Mouse (Mus musculus): ENCODE data around the gene Otub1. TPM values are rescaled to one million over a fixed set of nuclear protein-coding genes. Genes with fewer than 3 reads are reported as not detected.

Gene Otub1
- polyA plus RNA-seq, 1 experiment from 2014 or later = 157 TPM

GRCm38 (mm10) chr19:7234537-7235221 lies 28.6 kb upstream of the Otub1 start:
- no peaks in the 10 kb centered on the region for H3K9me3 ChIP-seq (replicated peaks; ENCODE audit: control insufficient read depth, low read length)
- WGBS = 55% methylated on average over 8 of the region's 8 CpGs
- peak; percentile 86 for ATAC-seq (ENCODE audit: insufficient read depth, low FRiP score)
- H3K4me3 ChIP-seq (replicated peaks; ENCODE audit: low read length) = no peak overlapping the region
- peaks cover 10% of the 10 kb centered on the region for H3K36me3 ChIP-seq (ENCODE audit: control insufficient read depth, insufficient read depth, low read length)
- no peak overlapping the region for H3K4me2 ChIP-seq (ENCODE audit: low read depth, low read length)
- no peaks in the 10 kb centered on the region for H3K27me3 ChIP-seq (ENCODE audit: control insufficient read depth, insufficient read depth, low read length)
- peaks cover 1% of the 10 kb centered on the region for H3K4me1 ChIP-seq (ENCODE audit: control insufficient read depth, insufficient read depth, low read length)
- H3K9ac ChIP-seq (ENCODE audit: low read length) = no peak overlapping the region
- no peak overlapping the region for H3K27ac ChIP-seq (ENCODE audit: low read length)

- no peak overlapping the region for H3K4me2 ChIP-seq (ENCODE audit: low read depth, low read length)
- H3K9me3 ChIP-seq (replicated peaks; ENCODE audit: control insufficient read depth, low read length) = no peaks in the 10 kb centered on the region
- H3K4me1 ChIP-seq (ENCODE audit: control insufficient read depth, insufficient read depth, low read length) = no peaks in the 10 kb centered on the region
- peak overlapping the region; percentile 85 for H3K27ac ChIP-seq (ENCODE audit: low read length)
- no peak overlapping the region for H3K9ac ChIP-seq (ENCODE audit: low read length)
- no peak overlapping the region for H3K4me3 ChIP-seq (replicated peaks; ENCODE audit: low read length)
- peaks cover 13% of the 10 kb centered on the region for H3K36me3 ChIP-seq (ENCODE audit: control insufficient read depth, insufficient read depth, low read length)
- ATAC-seq (ENCODE audit: insufficient read depth, low FRiP score) = peak; percentile 77; the same call in 1 of the 2 replicates
- WGBS = 65% methylated on average over 6 of the region's 6 CpGs
- H3K27me3 ChIP-seq (ENCODE audit: control insufficient read depth, insufficient read depth, low read length) = no peaks in the 10 kb centered on the region
Observed at GRCm38 (mm10) chr19:7226511-7226914, 20.4 kb upstream of the Otub1 start.

DNA sequence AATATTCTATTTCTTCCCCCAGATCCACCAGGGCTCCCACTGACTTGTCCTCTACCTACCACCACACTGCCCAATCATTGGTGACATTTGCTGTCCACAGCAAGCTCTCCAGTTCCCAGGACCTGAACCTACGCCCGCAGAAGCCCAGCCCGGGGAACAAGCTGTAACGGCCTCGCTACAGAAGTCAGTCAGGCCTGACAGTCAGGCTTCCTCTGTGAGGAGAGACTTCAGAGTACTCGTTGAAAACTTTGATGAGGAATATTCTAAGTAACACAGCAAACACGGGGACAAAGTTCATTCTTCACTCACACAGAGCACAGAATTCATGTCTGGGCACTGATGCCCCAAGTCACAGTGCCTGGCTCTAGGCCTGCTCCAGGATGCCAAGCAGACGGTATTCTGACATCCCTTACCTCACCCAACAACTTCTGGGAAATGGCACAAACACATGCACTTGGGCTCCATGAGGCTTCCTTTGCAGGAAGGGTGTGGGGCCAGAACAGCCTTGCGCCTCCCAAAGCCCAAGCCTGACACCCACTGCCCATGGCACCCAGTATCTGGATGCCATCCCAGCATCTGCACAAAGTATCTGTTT lies 19.1 kb upstream of the Otub1 start:
- H3K27me3 ChIP-seq (ENCODE audit: control insufficient read depth, insufficient read depth, low read length) = no peaks in the 10 kb centered on the region
- ATAC-seq (ENCODE audit: insufficient read depth, low FRiP score) = no peak
- no peak overlapping the region for H3K4me3 ChIP-seq (replicated peaks; ENCODE audit: low read length)
- no peaks in the 10 kb centered on the region for H3K4me1 ChIP-seq (ENCODE audit: control insufficient read depth, insufficient read depth, low read length)
- 83% methylated on average over 9 of the region's 9 CpGs for WGBS
- no peak overlapping the region for H3K27ac ChIP-seq (ENCODE audit: low read length)
- no peaks in the 10 kb centered on the region for H3K9me3 ChIP-seq (replicated peaks; ENCODE audit: control insufficient read depth, low read length)
- no peak overlapping the region for H3K4me2 ChIP-seq (ENCODE audit: low read depth, low read length)
- H3K36me3 ChIP-seq (ENCODE audit: control insufficient read depth, insufficient read depth, low read length) = peaks cover 13% of the 10 kb centered on the region
- no peak overlapping the region for H3K9ac ChIP-seq (ENCODE audit: low read length)

DNA sequence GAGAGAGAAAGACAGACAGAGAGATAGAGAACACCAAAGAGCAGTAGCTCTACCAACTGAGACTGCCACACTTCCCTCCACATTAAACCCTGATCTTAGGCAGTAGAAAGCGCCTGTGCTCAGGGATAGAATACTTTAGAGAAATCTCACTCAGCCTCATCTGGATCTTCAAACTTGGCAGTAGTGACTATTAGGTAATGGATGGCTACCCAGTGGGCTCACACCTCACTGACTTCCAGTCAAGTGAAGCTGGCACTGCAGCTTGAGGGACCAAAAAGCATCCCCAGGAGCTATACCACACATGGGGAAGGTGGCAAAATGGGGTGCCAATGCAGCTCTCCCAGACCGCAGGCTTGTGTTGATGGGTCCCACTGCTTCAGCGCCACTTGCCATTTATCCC lies 18.1 kb upstream of the Otub1 start:
- H3K4me2 ChIP-seq (ENCODE audit: low read depth, low read length) = no peak overlapping the region
- H3K4me3 ChIP-seq (replicated peaks; ENCODE audit: low read length) = no peak overlapping the region
- H3K27ac ChIP-seq (ENCODE audit: low read length) = no peak overlapping the region
- no peaks in the 10 kb centered on the region for H3K4me1 ChIP-seq (ENCODE audit: control insufficient read depth, insufficient read depth, low read length)
- H3K9me3 ChIP-seq (replicated peaks; ENCODE audit: control insufficient read depth, low read length) = no peaks in the 10 kb centered on the region
- no peak overlapping the region for H3K9ac ChIP-seq (ENCODE audit: low read length)
- WGBS = 83% methylated on average over 3 of the region's 3 CpGs
- no peaks in the 10 kb centered on the region for H3K27me3 ChIP-seq (ENCODE audit: control insufficient read depth, insufficient read depth, low read length)
- no peak for ATAC-seq (ENCODE audit: insufficient read depth, low FRiP score)
- peaks cover 3% of the 10 kb centered on the region for H3K36me3 ChIP-seq (ENCODE audit: control insufficient read depth, insufficient read depth, low read length)

DNA sequence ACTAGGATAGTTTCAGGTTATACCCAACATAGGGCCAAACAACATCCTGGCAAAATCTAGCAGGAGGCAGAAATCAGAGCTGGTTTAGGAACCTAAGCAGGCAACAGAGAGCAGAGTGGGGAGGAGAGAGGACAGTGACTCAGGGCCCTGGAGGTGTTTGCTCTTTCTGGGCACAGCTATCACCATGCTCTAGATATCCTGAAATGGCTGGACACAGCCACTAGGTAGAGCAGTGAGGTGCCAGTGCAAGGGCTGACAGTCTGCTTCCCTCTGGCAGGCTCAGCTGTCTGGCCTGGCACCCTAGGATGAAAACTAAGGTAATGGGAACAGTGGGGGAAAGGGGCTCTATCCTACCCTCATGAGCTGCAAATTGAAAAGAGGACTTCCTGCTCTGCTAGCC lies 17.4 kb upstream of the Otub1 start:
- H3K9ac ChIP-seq (ENCODE audit: low read length) = no peak overlapping the region
- no peaks in the 10 kb centered on the region for H3K27me3 ChIP-seq (ENCODE audit: control insufficient read depth, insufficient read depth, low read length)

DNA sequence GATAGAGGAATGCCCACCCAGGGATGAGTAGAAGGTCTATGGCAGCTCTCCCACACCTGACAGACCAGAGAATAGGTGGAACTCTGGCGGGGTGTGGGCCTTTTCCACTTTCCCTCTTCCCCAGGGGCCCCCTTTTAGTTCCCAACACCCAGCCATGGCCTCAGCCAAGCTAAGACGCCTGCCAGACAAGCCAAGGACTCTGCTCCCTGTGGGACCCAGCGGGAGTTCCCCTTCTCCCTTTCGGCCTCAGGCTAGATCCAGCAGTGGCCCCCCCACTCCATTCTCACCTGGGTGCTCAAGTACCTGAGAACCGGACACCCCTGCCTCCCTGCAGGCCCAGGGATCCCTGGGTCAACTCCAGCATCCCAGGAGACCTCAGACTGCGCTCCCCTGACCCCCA lies 16.1 kb upstream of the Otub1 start:
- Histone ChIP-seq H3K4me2 (ENCODE audit: low read depth, low read length) (no peak overlapping the region), H3K27me3 (ENCODE audit: control insufficient read depth, insufficient read depth, low read length) (no peaks in the 10 kb centered on the region)

More for the DNA sequence above, 17.4 kb upstream of the Otub1 start:
- ATAC-seq (ENCODE audit: insufficient read depth, low FRiP score) = no peak
- Histone ChIP-seq H3K4me1 (ENCODE audit: control insufficient read depth, insufficient read depth, low read length) (no peaks in the 10 kb centered on the region), H3K27ac (ENCODE audit: low read length) (no peak overlapping the region), H3K9me3 (replicated peaks; ENCODE audit: control insufficient read depth, low read length) (no peaks in the 10 kb centered on the region), H3K4me3 (replicated peaks; ENCODE audit: low read length) (no peak overlapping the region), H3K4me2 (ENCODE audit: low read depth, low read length) (no peak overlapping the region), H3K36me3 (ENCODE audit: control insufficient read depth, insufficient read depth, low read length) (no peaks in the 10 kb centered on the region)

GRCm38 (mm10) chr19:7218753-7219152 lies 12.6 kb upstream of the Otub1 start:
- Histone ChIP-seq H3K9me3 (replicated peaks; ENCODE audit: control insufficient read depth, low read length) (no peaks in the 10 kb centered on the region), H3K4me2 (ENCODE audit: low read depth, low read length) (no peak overlapping the region), H3K4me1 (ENCODE audit: control insufficient read depth, insufficient read depth, low read length) (peaks cover 28% of the 10 kb centered on the region), H3K4me3 (replicated peaks; ENCODE audit: low read length) (no peak overlapping the region), H3K27ac (ENCODE audit: low read length) (no peak overlapping the region), H3K36me3 (ENCODE audit: control insufficient read depth, insufficient read depth, low read length) (0 out of 2 replicates have a peak, but pooled peaks cover 4% of the 10 kb centered on the region), H3K9ac (ENCODE audit: low read length) (no peak overlapping the region), H3K27me3 (ENCODE audit: control insufficient read depth, insufficient read depth, low read length) (no peaks in the 10 kb centered on the region)
- 95% methylated on average over 5 of the region's 5 CpGs for WGBS
- no peak for ATAC-seq (ENCODE audit: insufficient read depth, low FRiP score)

More for the DNA sequence above, 16.1 kb upstream of the Otub1 start:
- 83% methylated on average over 6 of the region's 6 CpGs for WGBS
- no peak for ATAC-seq (ENCODE audit: insufficient read depth, low FRiP score)
- peaks cover 4% of the 10 kb centered on the region; the same call in 1 of the 2 replicates for H3K4me1 ChIP-seq (ENCODE audit: control insufficient read depth, insufficient read depth, low read length)
- no peak overlapping the region for H3K27ac ChIP-seq (ENCODE audit: low read length)
- no peaks in the 10 kb centered on the region for H3K36me3 ChIP-seq (ENCODE audit: control insufficient read depth, insufficient read depth, low read length)
- no peak overlapping the region for H3K4me3 ChIP-seq (replicated peaks; ENCODE audit: low read length)
- no peaks in the 10 kb centered on the region for H3K9me3 ChIP-seq (replicated peaks; ENCODE audit: control insufficient read depth, low read length)
- H3K9ac ChIP-seq (ENCODE audit: low read length) = no peak overlapping the region

GRCm38 (mm10) chr19:7217926-7218267 lies 11.8 kb upstream of the Otub1 start:
- no peak overlapping the region for H3K9ac ChIP-seq (ENCODE audit: low read length)
- 9% methylated on average over 6 of the region's 6 CpGs for WGBS
- H3K27ac ChIP-seq (ENCODE audit: low read length) = no peak overlapping the region
- H3K27me3 ChIP-seq (ENCODE audit: control insufficient read depth, insufficient read depth, low read length) = no peaks in the 10 kb centered on the region
- H3K4me3 ChIP-seq (replicated peaks; ENCODE audit: low read length) = peak overlapping the region; percentile 92
- 0 out of 2 replicates have a peak, but pooled peaks cover 4% of the 10 kb centered on the region for H3K36me3 ChIP-seq (ENCODE audit: control insufficient read depth, insufficient read depth, low read length)
- H3K4me2 ChIP-seq (ENCODE audit: low read depth, low read length) = peak overlapping the region; percentile 46
- peaks cover 28% of the 10 kb centered on the region for H3K4me1 ChIP-seq (ENCODE audit: control insufficient read depth, insufficient read depth, low read length)
- peak; percentile 4; the same call in 1 of the 2 replicates for ATAC-seq (ENCODE audit: insufficient read depth, low FRiP score)
- no peaks in the 10 kb centered on the region for H3K9me3 ChIP-seq (replicated peaks; ENCODE audit: control insufficient read depth, low read length)

DNA sequence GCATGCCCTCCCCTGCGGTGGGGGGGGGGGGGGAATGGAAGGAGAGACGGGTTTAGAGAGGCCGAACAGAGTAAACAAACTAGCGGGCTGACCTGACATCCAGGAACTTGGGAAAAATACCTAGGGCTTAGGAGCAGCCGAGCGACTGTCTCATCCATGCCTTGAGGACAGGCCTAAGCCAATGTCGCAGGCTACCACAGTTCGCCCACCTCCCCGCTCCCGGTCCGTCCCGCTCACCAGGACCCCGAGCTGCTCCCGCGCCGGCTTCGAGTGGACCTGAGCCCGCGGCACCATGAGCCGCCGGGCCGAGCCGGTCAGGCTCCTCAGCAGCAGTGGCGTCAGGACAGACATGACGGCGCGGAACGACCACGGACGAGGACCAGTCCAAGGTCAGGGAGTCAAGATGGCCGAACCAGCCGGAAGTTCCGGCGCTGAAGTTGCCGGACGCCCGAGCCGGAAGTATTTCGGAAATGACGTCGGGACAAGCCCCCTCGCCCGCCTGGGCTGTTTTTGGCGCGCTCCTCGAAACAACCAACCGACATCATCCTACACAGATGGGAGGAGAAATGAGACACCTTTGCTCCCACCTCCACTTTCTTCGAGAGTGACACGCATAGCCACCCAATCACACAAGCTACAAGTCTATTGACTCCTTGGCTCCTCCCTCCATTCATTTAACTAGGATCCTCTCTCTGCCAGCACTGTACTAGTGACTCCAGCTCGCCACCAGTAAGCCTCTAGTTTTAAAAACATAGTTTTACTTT lies 11.2 kb upstream of the Otub1 start, which contains the start of gene Cox8a:
Gene Cox8a, minus strand, starts transcription at position 455 of the 764 bp plus-strand sequence.
- Histone ChIP-seq H3K9me3 (replicated peaks; ENCODE audit: control insufficient read depth, low read length) (no peaks in the 10 kb centered on the region), H3K9ac (ENCODE audit: low read length) (peak within 1 kb of the TSS; percentile 96), H3K36me3 (ENCODE audit: control insufficient read depth, insufficient read depth, low read length) (0 out of 2 replicates have a peak, but pooled peaks cover 4% of the 10 kb centered on the region), H3K4me1 (ENCODE audit: control insufficient read depth, insufficient read depth, low read length) (peaks cover 28% of the 10 kb centered on the region), H3K4me2 (ENCODE audit: low read depth, low read length) (peak within 1 kb of the TSS; percentile 79), H3K27me3 (ENCODE audit: control insufficient read depth, insufficient read depth, low read length) (no peaks in the 10 kb centered on the region), H3K4me3 (replicated peaks; ENCODE audit: low read length) (peak within 1 kb of the TSS; percentile 92), H3K27ac (ENCODE audit: low read length) (peak within 1 kb of the TSS; percentile 91)
- peak; percentile 97 for ATAC-seq (ENCODE audit: insufficient read depth, low FRiP score)
- WGBS = under 1% methylated on average over 50 of the region's 50 CpGs
